Mouse (Mus musculus) liver, embryonic 14.5 days (tissue): Measurements from ENCODE around the gene Pcsk5. TPM values are rescaled to one million over a fixed set of nuclear protein-coding genes. Genes with fewer than 3 reads are reported as not detected.

Source experiments
- ATAC-seq: fragments of 200-750 bp; cut with Nextera tagmentation; 2 replicates; pipeline ENCODE4 v1.8.0; 2017; ENCODE audit warnings: moderate number of reproducible peaks, mild to moderate bottlenecking, moderate library complexity; ENCODE audit not compliant: insufficient read depth
- DNase-seq, 3 experiments: peaks; one replicate each; pipeline ENCODE4 v3.0.0-alpha.2; 2012 to 2013; ENCODE audit warnings: low read depth in 3 of 3, low spot score in 3 of 3
- H3K27ac ChIP-seq: fragments of 300-500 bp; sonication (generic); 2 replicates; pipeline ENCODE4 v1.5.1; 2014; ENCODE audit warnings: moderate library complexity, mild to moderate bottlenecking, control low read depth, inconsistent platforms
- H3K27me3 ChIP-seq: fragments of 300-500 bp; sonication (generic); 2 replicates; pipeline ENCODE4 v1.6.1; 2014; ENCODE audit warnings: mild to moderate bottlenecking, low read length, moderate library complexity; ENCODE audit not compliant: control insufficient read depth, insufficient read depth
- H3K36me3 ChIP-seq: fragments of 300-500 bp; sonication (generic); replicated peaks from 2 replicates; pipeline ENCODE4 v1.6.1; 2014; ENCODE audit warnings: low read depth; ENCODE audit not compliant: control insufficient read depth, insufficient read depth
- H3K4me1 ChIP-seq, 2 experiments: fragments of 200-500 bp in 1 of 2; fragments of 300-500 bp in 1 of 2; sonication (generic) in 1 of 2; replicated peaks; 2 replicates each; pipeline ENCODE4 v1.6.1; 2012 to 2014; ENCODE audit warnings: antibody characterized with exemption in 1 of 2, inconsistent platforms in 1 of 2, low read length in 1 of 2; ENCODE audit not compliant: control insufficient read depth in 2 of 2, insufficient read depth in 2 of 2
- H3K4me2 ChIP-seq: fragments of 300-500 bp; sonication (generic); 2 replicates; pipeline ENCODE4 v1.6.1; 2014; ENCODE audit warnings: low read depth, mild to moderate bottlenecking, control low read depth, moderate library complexity
- H3K4me3 ChIP-seq, 2 experiments: fragments of 200-500 bp in 1 of 2; fragments of 300-500 bp in 1 of 2; sonication (generic) in 1 of 2; 2 replicates each; pipeline ENCODE4 v1.5.1; 2012 to 2014; ENCODE audit warnings: low read depth in 2 of 2, low read length in 2 of 2, mild to moderate bottlenecking in 2 of 2, control low read depth in 1 of 2, inconsistent platforms in 1 of 2, moderate library complexity in 1 of 2; ENCODE audit not compliant: insufficient read depth in 1 of 2
- H3K9ac ChIP-seq: fragments of 300-500 bp; sonication (generic); replicated peaks from 2 replicates; pipeline ENCODE4 v1.6.1; 2014; ENCODE audit warnings: mild to moderate bottlenecking, control low read depth, moderate library complexity
- H3K9me3 ChIP-seq: fragments of 300-500 bp; sonication (generic); 2 replicates; pipeline ENCODE4 v1.6.1; 2016; ENCODE audit warnings: low read length, mixed read lengths; ENCODE audit not compliant: control insufficient read depth
- CTCF ChIP-seq: IDR thresholded peaks from 2 replicates; pipeline ENCODE4 v1.5.1; 2016; ENCODE audit warnings: antibody characterized with exemption, low read depth, control low read depth
- EP300 ChIP-seq: IDR thresholded peaks from 2 replicates; pipeline ENCODE4 v1.6.1; 2016; ENCODE audit warnings: antibody characterized with exemption, low read depth
- WGBS: fragments of 180-500 bp; shearing (Covaris S2); extraction: QIAGEN DNeasy Blood & Tissue Kit; methylation state at CpG from one replicate; pipeline ENCODE4 v1.1.7; 2014; ENCODE audit not compliant: insufficient replicate concordance; 5-methylcytosine and 5-hydroxymethylcytosine counted together
- polyA plus RNA-seq, 2 experiments: library from polyadenylated mRNA; depleted of rRNA in 1 of 2; stranded (reverse) in 1 of 2; unstranded in 1 of 2; fragments of >200 nt; fragmentation: Nextera tagmentation in 1 of 2; extraction: Ambion mirVana in 1 of 2; gene quantifications; 2 replicates each; pipeline versions ENCODE4 v1.2.1 to v1.2.3; 2012 to 2014

Gene Pcsk5
- polyA plus RNA-seq, 2 experiments = 0.58 to 0.61 TPM

DNA sequence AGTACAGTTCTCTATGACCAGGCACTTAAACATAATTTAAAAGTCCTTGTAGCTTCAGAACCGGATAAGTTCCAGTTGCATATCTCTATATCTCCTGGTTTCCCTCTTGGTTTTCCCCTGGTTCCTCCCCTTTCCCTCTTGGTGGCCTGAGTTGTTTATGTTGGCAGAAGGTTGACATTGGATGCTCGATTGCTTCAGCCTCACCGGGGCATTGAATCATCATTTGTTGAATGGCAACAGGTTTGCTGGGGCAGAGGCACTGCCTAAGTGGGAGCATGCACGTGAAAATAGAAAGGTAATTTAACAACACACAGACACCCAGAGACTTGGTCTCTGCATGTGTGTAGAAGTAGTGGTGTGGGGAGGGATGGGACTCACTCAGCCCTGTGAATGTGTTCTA lies 436.9 kb downstream of the Pcsk5 start:
- Histone ChIP-seq H3K36me3 (peaks cover 20% of the 10 kb centered on the region), H3K9me3 (no peaks in the 10 kb centered on the region), H3K9ac (no peak overlapping the region), H3K4me3 (no peak overlapping the region), H3K27me3 (no peaks in the 10 kb centered on the region), H3K27ac (no peak overlapping the region), H3K4me2 (no peak overlapping the region), H3K4me1 (peaks cover 0 to 8% of the 10 kb centered on the region in 2 experiments; a peak in 3 of 4 replicates)
- 76% methylated on average over 4 of the region's 4 CpGs for WGBS
- ATAC-seq = no peak
- TF ChIP-seq CTCF (no peak), EP300 (no peak)
- no peak for DNase-seq

DNA sequence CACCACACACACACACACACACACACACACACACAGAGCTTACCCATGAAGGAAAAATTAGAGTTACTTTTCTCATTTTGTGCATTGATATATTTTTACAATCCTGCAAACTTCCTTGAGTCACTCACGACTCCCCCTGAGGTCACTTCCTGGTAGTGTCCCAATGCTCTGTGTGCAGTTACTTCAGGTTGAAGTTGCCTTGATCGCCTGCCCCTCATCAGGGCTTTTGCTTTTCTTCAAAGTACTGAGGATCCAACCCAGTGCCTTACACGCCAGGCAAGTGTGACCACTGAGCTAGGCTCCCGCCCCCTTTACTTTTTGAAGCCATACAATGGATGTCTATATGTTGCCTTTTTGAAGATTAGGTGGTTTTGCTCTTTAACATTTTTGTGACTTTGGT lies 437.5 kb downstream of the Pcsk5 start:
- WGBS = 65% methylated on average over 4 of the region's 4 CpGs
- H3K4me1 ChIP-seq = peaks cover 3 to 12% of the 10 kb centered on the region in 2 experiments
- H3K4me2 ChIP-seq = no peak overlapping the region
- no peaks in the 10 kb centered on the region for H3K27me3 ChIP-seq
- DNase-seq (no peak), ATAC-seq (no peak)
- H3K9me3 ChIP-seq = no peaks in the 10 kb centered on the region
- H3K9ac ChIP-seq = no peak overlapping the region
- no peak overlapping the region for H3K4me3 ChIP-seq
- no peak overlapping the region for H3K27ac ChIP-seq
- TF ChIP-seq EP300 (no peak), CTCF (no peak)
- peaks cover 20% of the 10 kb centered on the region for H3K36me3 ChIP-seq

DNA sequence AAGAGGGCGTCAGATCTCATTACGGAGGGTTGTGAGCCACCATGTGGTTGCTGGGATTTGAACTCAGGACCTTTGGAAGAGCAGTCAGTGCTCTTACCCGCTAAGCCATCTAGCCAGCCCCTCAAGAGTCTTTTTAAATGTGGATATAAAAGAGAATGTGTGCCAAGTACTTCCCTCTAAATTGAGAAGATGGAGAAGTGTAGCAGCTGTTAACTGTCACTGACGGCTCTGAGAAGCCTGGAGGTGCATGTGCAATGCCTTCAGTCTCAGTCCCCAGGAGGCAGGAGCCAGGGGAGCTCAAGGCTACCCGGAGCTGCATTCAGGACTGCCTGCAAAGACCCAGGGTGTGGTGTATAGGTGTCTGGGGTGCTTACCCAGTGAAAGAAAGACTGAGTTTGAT lies 439.5 kb downstream of the Pcsk5 start:
- Histone ChIP-seq H3K9me3 (no peaks in the 10 kb centered on the region), H3K27me3 (no peaks in the 10 kb centered on the region), H3K36me3 (peaks cover 20% of the 10 kb centered on the region), H3K4me2 (no peak overlapping the region), H3K4me1 (peaks cover 12 to 21% of the 10 kb centered on the region in 2 experiments), H3K27ac (no peak overlapping the region), H3K9ac (no peak overlapping the region), H3K4me3 (no peak overlapping the region)
- DNase-seq (no peak), ATAC-seq (no peak)
- TF ChIP-seq CTCF (no peak), EP300 (no peak)
- WGBS = 64% methylated on average over 5 of the region's 5 CpGs

DNA sequence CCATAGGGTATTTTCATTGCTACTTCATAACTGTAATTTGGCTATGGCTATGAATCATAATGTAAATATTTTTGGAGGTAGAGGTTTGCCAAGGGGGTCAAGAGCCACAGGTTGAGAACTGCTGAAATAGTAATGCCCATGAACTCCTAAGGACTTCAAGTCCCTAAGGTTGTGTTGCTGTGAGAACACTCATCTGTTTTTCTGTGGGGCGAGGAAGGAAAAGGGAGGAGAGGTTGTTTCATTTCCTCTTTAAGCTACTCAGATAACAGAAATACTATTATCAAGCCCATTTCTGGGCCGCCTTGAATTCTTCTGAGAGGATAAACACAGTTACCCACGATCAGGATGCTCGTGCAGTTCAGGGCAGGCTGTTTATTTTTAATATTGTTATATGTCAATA lies 440.6 kb downstream of the Pcsk5 start:
- DNase-seq = no peak
- ATAC-seq = no peak
- peaks cover 12 to 23% of the 10 kb centered on the region in 2 experiments for H3K4me1 ChIP-seq
- H3K4me3 ChIP-seq = no peak overlapping the region
- H3K36me3 ChIP-seq = peaks cover 20% of the 10 kb centered on the region
- no peak overlapping the region for H3K27ac ChIP-seq
- no peaks in the 10 kb centered on the region for H3K9me3 ChIP-seq
- H3K27me3 ChIP-seq = no peaks in the 10 kb centered on the region
- WGBS = 30% methylated on average over 4 of the region's 4 CpGs
- no peak overlapping the region for H3K9ac ChIP-seq
- no peak for TF ChIP-seq EP300
- TF ChIP-seq CTCF = no peak
- no peak overlapping the region for H3K4me2 ChIP-seq

DNA sequence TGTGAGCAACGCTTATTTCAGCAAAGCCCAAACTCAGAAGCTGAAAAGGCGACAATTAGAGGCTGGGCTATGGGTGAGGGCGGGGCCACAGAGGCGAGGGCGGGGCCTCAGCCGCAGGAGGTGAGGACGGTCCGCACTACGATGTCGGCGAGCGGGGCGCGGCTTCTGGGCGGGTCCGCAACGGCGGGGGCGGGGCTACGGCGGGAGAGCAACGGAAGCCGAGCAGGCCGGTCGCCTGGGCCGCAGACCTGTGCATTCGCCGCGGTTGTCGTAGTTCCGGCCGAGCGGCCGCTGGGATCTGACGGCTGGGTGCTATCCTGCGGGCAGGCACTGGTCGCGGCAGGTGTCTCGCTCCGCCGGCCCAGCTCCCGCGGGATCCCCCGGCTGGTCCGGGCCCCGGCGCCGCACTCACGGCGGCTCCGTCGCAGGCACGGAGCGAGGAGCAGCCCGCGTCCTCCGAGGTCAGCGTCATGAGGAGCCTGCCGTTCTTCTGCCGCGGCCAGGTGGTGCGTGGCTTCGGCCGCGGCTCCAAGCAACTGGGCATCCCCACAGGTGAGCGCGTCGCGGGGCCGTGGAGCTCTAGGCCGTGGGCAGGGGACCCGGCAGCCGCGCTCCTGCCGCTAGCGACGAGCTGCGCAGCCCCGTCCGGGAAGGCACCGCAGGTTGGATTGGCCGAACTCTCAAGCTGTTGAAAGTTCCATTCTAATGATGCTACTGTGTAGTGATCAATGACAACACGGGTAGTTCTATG lies 443.4 kb downstream of the Pcsk5 start, which contains the start of gene Rfk:
Gene Rfk, plus strand, starts transcription at position 203 of the 751 bp plus-strand sequence.
- Histone ChIP-seq H3K9me3 (no peaks in the 10 kb centered on the region), H3K4me1 (peaks cover 12 to 23% of the 10 kb centered on the region in 2 experiments), H3K27me3 (no peaks in the 10 kb centered on the region), H3K4me3 (peak within 1 kb of the TSS; percentile 73 to 83), H3K4me2 (peak within 1 kb of the TSS; percentile 93), H3K9ac (peak within 1 kb of the TSS; percentile 96), H3K27ac (peak within 1 kb of the TSS; percentile 76), H3K36me3 (peaks cover 13% of the 10 kb centered on the region)
- under 1% methylated on average over 83 of the region's 83 CpGs for WGBS
- ATAC-seq (peak; percentile 97), DNase-seq (peak; percentile 84 to 88 (median 88))
- TF ChIP-seq EP300 (no peak), CTCF (no peak)
